Mouse (Mus musculus) limb, embryonic 14.5 days (tissue): ENCODE measurements around the gene Tmbim4. TPM values are rescaled to one million over a fixed set of nuclear protein-coding genes. Genes with fewer than 3 reads are reported as not detected.
"Not testable (repeated sequence)": the region's sequence is repeated elsewhere in the genome, so short reads cannot be mapped to it uniquely, and the experiment has no call there.

Source experiments
- ATAC-seq: fragments of 200-750 bp; cut with Nextera tagmentation; 2 replicates; pipeline ENCODE4 v1.8.0; 2017; ENCODE audit warnings: low read depth, moderate number of reproducible peaks, moderate TSS enrichment; ENCODE audit not compliant: low FRiP score
- DNase-seq: peaks from one replicate; pipeline ENCODE4 v3.0.0-alpha.2; 2015; ENCODE audit warnings: low spot score
- H3K27ac ChIP-seq: fragments of 300-500 bp; sonication (generic); replicated peaks from 2 replicates; pipeline ENCODE4 v1.5.1; 2014; ENCODE audit warnings: low read depth, mild to moderate bottlenecking, low read length, moderate library complexity, mixed read lengths
- H3K27me3 ChIP-seq: fragments of 300-500 bp; sonication (generic); 2 replicates; pipeline ENCODE4 v1.6.1; 2014; ENCODE audit warnings: low read length, mixed read lengths; ENCODE audit not compliant: control insufficient read depth, insufficient read depth
- H3K36me3 ChIP-seq: fragments of 300-500 bp; sonication (generic); 2 replicates; pipeline ENCODE4 v1.6.1; 2014; ENCODE audit warnings: mild to moderate bottlenecking, low read length, moderate library complexity, mixed read lengths; ENCODE audit not compliant: control insufficient read depth, insufficient read depth
- H3K4me1 ChIP-seq: fragments of 300-500 bp; sonication (generic); 2 replicates; pipeline ENCODE4 v1.6.1; 2014; ENCODE audit warnings: antibody characterized with exemption, low read length, mixed read lengths; ENCODE audit not compliant: control insufficient read depth, insufficient read depth
- H3K4me2 ChIP-seq: fragments of 300-500 bp; sonication (generic); replicated peaks from 2 replicates; pipeline ENCODE4 v1.6.1; 2014; ENCODE audit warnings: low read depth, mild to moderate bottlenecking, low read length, moderate library complexity; ENCODE audit not compliant: severe bottlenecking
- H3K4me3 ChIP-seq: fragments of 300-500 bp; sonication (generic); replicated peaks from 2 replicates; pipeline ENCODE4 v1.5.1; 2014; ENCODE audit warnings: low read length
- H3K9ac ChIP-seq: fragments of 300-500 bp; sonication (generic); 2 replicates; pipeline ENCODE4 v1.6.1; 2014; ENCODE audit warnings: mild to moderate bottlenecking, low read depth, low read length, moderate library complexity; ENCODE audit not compliant: severe bottlenecking
- H3K9me3 ChIP-seq: fragments of 300-500 bp; sonication (generic); 2 replicates; pipeline ENCODE4 v1.6.1; 2016; ENCODE audit warnings: low read length; ENCODE audit not compliant: control insufficient read depth
- POLR2A ChIP-seq: fragments of 200-500 bp; IDR thresholded peaks from 2 replicates; pipeline ENCODE4 v1.8.0; 2012; ENCODE audit warnings: inconsistent platforms, mild to moderate bottlenecking, moderate library complexity, borderline replicate concordance; ENCODE audit not compliant: insufficient read depth, insufficient read length; ENCODE audit errors: extremely low read depth
- WGBS: fragments of 180-500 bp; shearing (Covaris S2); extraction: QIAGEN DNeasy Blood & Tissue Kit; methylation state at CpG from one replicate; pipeline ENCODE4 v1.1.7; 2014; 5-methylcytosine and 5-hydroxymethylcytosine counted together
- polyA plus RNA-seq, 2 experiments: library from polyadenylated mRNA; depleted of rRNA in 1 of 2; stranded (reverse) in 1 of 2; unstranded in 1 of 2; fragments of >200 nt; fragmentation: Nextera tagmentation in 1 of 2; extraction: Ambion mirVana in 1 of 2; gene quantifications; 2 replicates each; pipeline versions ENCODE4 v1.2.1 to v1.2.3; 2012 to 2014

Tmbim4 gene
- polyA plus RNA-seq, 2 experiments: 84.1 to 106 TPM

- no peaks in the 10 kb centered on the region for H3K36me3 ChIP-seq
- H3K27me3 ChIP-seq: no peaks in the 10 kb centered on the region
- H3K9ac ChIP-seq: no peak overlapping the region
- no peak for DNase-seq
- no peaks in the 10 kb centered on the region; the same call in none of the 2 replicates for H3K4me1 ChIP-seq
- WGBS: 89% methylated on average over 8 of the region's 8 CpGs
- no peak for ATAC-seq
- H3K27ac ChIP-seq: no peak overlapping the region
- H3K4me3 ChIP-seq: no peak overlapping the region
- H3K9me3 ChIP-seq: peaks cover 8% of the 10 kb centered on the region
- TF ChIP-seq POLR2A: no peak
- no peak overlapping the region for H3K4me2 ChIP-seq
Measured at GRCm38 (mm10) chr10:120208015-120208414, 6.6 kb downstream of the Tmbim4 start.

GRCm38 (mm10) chr10:120208575-120209538 is 7.5 kb downstream of the Tmbim4 start:
- 3% methylated on average over 53 of the region's 53 CpGs for WGBS
- peak overlapping the region; percentile 77 for H3K9ac ChIP-seq
- no peak for TF ChIP-seq POLR2A
- H3K4me2 ChIP-seq: peak overlapping the region; percentile 77
- ATAC-seq (peak; percentile 87), DNase-seq (peak; percentile 92)
- H3K9me3 ChIP-seq: peaks cover 8% of the 10 kb centered on the region
- no peaks in the 10 kb centered on the region for H3K27me3 ChIP-seq
- H3K4me1 ChIP-seq: no peaks in the 10 kb centered on the region; the same call in none of the 2 replicates
- H3K4me3 ChIP-seq: peak overlapping the region; percentile 95
- no peak overlapping the region for H3K27ac ChIP-seq
- H3K36me3 ChIP-seq: no peaks in the 10 kb centered on the region

GRCm38 (mm10) chr10:120209539-120209925 is 8.1 kb downstream of the Tmbim4 start:
- Histone ChIP-seq H3K4me1 (no peaks in the 10 kb centered on the region; the same call in none of the 2 replicates), H3K4me3 (peak overlapping the region; percentile 95), H3K27me3 (no peaks in the 10 kb centered on the region), H3K9me3 (peaks cover 8% of the 10 kb centered on the region), H3K9ac (peak overlapping the region; percentile 77), H3K36me3 (no peaks in the 10 kb centered on the region), H3K4me2 (peak overlapping the region; percentile 77), H3K27ac (no peak overlapping the region)
- 57% methylated on average over 6 of the region's 6 CpGs for WGBS
- no peak for ATAC-seq
- DNase-seq: no peak
- no peak for TF ChIP-seq POLR2A

GRCm38 (mm10) chr10:120210096-120210495 is 8.7 kb downstream of the Tmbim4 start:
- Histone ChIP-seq H3K27me3 (no peaks in the 10 kb centered on the region), H3K4me3 (no peak overlapping the region), H3K4me2 (no peak overlapping the region), H3K36me3 (no peaks in the 10 kb centered on the region), H3K27ac (no peak overlapping the region), H3K9ac (no peak overlapping the region), H3K4me1 (no peaks in the 10 kb centered on the region; the same call in none of the 2 replicates), H3K9me3 (peaks cover 8% of the 10 kb centered on the region)
- 89% methylated on average over 3 of the region's 3 CpGs for WGBS
- ATAC-seq (no peak), DNase-seq (no peak)
- TF ChIP-seq POLR2A: no peak

DNA sequence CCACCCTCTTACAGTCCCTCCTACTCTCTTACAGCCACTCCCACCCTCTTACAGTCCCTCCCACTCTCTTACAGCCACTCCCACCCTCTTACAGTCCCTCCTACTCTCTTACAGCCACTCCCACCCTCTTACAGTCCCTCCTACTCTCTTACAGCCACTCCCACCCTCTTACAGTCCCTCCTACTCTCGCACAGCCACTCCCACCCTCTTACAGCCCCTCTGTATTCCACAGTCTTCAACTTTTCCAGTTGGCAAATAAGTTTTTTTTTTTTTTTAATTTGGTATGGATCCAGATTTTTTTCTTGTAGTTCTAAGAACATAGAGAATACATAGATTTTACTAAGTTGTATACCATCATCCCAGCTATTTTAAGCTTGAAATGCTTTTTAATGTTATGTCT is 15.7 kb downstream of the Tmbim4 start:
- 78% methylated on average over 1 of the region's 1 CpGs for WGBS
- not testable (repeated sequence) for H3K9ac ChIP-seq, H3K27ac ChIP-seq, H3K4me2 ChIP-seq, H3K4me3 ChIP-seq, ATAC-seq, H3K4me1 ChIP-seq, DNase-seq, H3K9me3 ChIP-seq, H3K27me3 ChIP-seq
- H3K36me3 ChIP-seq: peaks cover 23% of the 10 kb centered on the region
